Mouse (Mus musculus): ENCODE measurements around the gene Ube2g2.

DNA sequence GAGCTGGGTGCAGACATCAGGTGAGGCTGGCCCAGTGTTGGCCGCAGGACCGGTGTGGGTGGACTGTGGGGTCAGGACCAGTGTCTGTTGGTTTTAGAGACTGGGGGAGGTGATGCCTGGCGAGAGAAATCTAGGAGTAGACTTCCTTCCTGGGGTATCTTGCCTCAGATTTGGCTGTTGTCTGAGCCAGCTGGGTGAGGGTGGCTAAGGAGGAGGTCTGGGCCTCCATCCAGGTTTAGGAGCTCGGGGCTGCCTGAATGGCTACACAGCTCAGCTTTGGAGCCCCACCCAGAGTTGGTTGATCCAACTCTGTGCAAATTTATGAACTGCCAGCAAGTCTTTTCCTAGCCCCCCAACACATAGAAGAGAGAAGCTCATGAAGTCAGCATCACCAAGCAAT is 45.3 kb downstream of the Ube2g2 start:
- TF ChIP-seq CTCF (IDR thresholded peaks at IDR 0.05) (no peak), POLR2A (IDR thresholded peaks at IDR 0.05; ENCODE audit: insufficient read depth, low read depth, low read length) (no peak)
